Mouse (Mus musculus) R1 (cell line): Measurements from ENCODE around the gene Sft2d1.

Experiments
- DNase-seq: peaks from one replicate; pipeline ENCODE4 v3.0.0-alpha.2; 2018; ENCODE audit warnings: low read depth, low spot score

The Sft2d1 gene

GRCm38 (mm10) chr17:8361281-8362103 is 50.6 kb downstream of the Sft2d1 start:
- DNase-seq = no peak

DNA sequence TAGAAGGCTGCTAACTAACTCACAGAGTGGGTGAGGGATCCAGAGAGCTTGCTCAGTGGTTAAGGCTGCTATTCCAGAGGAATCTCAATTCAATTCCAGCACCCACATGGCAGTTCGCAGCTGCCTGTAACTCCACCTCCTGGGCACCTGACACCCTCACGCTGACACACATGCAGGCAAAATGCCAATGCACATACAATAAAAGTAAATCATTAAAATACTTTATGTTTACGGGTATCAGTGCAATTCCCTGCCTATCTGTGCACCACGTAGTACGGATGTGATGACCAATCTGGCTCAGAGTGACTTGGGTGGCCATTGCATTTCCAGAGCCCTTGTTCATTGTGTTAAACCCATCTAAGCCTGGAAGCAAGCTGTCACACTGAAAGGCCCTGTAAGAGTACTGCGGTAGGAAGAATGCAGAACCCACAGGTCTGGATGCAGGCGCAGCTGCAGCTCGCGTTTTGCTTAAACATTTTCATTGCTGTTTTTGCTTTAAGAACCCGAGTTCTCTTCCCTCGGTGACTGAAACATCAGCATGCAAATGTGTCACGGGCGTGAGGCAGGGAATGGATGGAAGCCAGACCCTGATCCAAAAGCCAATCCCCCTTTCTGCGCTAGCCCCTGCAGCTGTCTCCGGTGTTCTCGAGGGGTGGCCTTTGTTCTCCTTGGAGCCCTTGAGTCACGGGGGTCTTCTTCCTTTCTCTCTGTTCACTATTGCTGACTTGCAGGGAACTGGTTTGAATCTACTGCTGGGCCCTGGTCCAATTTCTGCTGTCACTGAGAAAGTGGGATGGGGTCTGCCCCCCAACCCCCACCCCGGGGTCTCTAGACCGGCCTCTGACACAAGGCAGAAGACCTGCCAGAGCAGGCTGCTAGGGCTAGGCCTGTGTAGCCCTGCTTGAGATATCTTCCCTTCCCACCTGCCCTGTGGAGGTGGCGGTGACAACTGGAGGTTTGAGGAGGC is 56.9 kb downstream of the Sft2d1 start:
- peak; percentile 46 for DNase-seq

GRCm38 (mm10) chr17:8368570-8368969 is 57.7 kb downstream of the Sft2d1 start:
- peak; percentile 63 for DNase-seq

DNA sequence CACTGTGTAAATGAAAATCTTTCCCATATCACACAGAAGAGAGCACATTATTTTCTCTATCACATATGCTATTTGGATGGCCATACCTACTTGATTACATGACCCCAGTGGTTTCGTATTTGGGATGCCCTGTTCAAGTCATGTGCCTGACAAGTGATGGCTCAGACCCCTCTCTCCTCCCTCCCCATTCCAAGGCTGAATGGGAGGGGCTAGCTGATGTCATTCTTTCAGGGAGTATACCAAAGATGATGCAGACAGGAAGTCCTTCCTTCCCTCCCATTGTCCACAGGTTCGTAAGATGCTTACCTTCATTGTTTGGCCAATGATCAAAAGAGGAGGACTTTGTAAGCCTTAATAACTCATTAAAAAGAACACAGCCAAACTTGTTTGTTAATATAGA is 58.3 kb downstream of the Sft2d1 start:
- DNase-seq = no peak

GRCm38 (mm10) chr17:8370634-8371229 is 59.8 kb downstream of the Sft2d1 start:
- no peak for DNase-seq

DNA sequence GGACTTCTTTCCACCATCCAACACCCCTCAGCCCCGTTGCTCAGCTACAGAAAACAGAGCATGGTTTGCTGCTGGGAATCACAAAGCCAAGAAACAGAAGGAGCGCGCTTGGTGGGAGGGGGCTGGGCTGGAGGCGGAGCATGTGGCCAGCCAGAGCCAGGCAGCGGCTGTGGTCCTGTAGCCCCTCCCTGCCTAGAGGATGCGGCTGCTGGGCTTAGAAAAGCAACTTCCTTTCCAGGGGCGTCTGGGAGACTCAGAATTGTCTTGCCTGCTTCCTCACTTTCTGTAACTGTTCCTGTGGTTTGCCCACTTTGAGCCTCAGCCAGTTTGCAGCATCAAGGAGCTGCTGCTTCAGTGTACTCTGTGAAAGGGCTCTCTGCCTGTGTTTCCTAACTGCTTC is 60.9 kb downstream of the Sft2d1 start:
- peak; percentile 95 for DNase-seq

DNA sequence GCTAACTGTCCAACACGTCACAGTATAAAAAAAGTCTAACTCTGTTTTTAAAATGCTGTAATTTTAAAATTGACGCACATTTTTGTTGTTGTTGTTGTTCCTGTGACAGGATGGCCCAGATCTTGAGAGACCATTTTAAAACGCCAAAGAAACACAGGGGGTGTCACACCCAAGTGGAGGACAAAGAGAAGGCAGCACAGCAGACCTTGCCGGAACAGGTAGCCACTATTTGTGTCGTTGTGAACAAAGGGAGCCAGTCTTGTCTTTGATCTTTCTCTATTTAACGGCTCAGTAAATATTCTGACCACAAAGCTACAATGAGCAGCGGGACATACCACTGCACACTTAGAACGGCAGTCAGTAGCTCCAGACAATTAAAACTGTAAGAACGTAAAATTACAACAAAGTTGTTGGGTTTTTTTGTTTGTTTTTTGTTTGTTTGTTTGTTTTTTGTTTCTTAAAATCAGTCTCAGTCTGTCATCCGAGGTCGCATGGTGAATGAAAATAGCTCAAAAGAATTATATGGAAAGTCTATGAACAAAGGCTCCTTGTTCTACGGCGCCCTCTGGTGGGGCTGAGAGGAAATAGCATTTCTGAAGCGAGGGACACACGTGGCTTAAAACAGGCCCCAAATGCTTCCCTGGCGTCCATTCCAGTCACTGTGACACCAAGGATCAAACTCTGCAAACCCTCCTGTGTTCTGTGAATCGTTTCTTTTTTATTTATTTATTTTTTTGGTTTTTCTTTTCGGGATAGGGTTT is 61.6 kb downstream of the Sft2d1 start:
- peak; percentile 81 for DNase-seq
